Mouse (Mus musculus): ENCODE measurements around the gene Rgp1.

DNA sequence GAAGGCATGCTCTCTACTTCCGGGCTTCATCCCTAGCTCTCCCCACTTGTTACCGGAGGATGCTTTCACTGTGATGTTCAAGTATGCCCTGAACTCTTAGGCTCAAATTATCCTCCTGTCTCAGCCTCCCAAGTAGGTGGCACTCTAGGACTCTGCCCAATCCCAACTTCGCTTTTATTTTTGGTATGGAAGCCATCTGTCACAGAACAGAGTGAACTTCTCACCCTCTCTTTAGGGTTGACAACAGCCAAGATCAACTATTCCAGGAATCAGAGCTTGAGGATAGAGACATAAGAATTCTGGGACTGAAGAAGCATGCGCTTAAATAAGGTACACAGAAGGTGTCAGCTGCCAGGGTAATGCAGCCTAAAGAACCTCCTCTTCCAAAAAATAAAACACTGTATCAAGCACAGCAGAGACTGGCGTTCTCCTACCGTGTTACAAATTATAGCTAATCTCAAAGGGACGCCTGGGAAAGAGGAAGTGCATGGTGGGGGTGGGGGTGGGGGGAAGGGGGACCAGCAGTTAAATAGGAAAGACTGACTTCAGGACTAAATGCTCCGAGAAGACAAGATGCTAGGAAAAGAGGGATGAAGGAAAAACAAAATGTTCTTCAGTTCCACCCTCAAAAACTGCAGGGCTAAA lies 1.2 kb upstream of the Rgp1 start:
- TF ChIP-seq POLR2A (IDR thresholded peaks at IDR 0.05; ENCODE audit: insufficient read depth, low read length): no peak
- no peak for TF ChIP-seq CTCF (IDR thresholded peaks at IDR 0.05; ENCODE audit: low read depth, low read length)

Data from ES-Bruce4 (cell line).